Mouse (Mus musculus): ENCODE measurements at regions not wholly inside any gene's neighbourhood (a gene's known extent, or its start where the extent isn't known, plus 50 kb on each side); places are given as distances from the start of the nearest gene placed in this dataset.

GRCm38 (mm10) chr16:9339456-9339855 lies 509.6 kb downstream of the 1810013L24Rik start:
- no peak for DNase-seq (ENCODE audit: extremely low spot score, low spot score)

- DNase-seq (ENCODE audit: extremely low spot score, low spot score) = no peak
Measured at GRCm38 (mm10) chr16:9341245-9341644, 511.3 kb downstream of the 1810013L24Rik start.

GRCm38 (mm10) chr16:9353811-9354210 lies 523.9 kb downstream of the 1810013L24Rik start:
- DNase-seq (ENCODE audit: extremely low spot score, low spot score) = no peak

GRCm38 (mm10) chr16:9354331-9355030 lies 524.6 kb downstream of the 1810013L24Rik start:
- DNase-seq (ENCODE audit: extremely low spot score, low spot score) = no peak

GRCm38 (mm10) chr16:9358651-9359050 lies 528.8 kb downstream of the 1810013L24Rik start:
- no peak for DNase-seq (ENCODE audit: extremely low spot score, low spot score)

- DNase-seq (ENCODE audit: extremely low spot score, low spot score) = no peak
Measured at GRCm38 (mm10) chr16:9359399-9360135, 529.7 kb downstream of the 1810013L24Rik start.

GRCm38 (mm10) chr16:9360741-9361255 lies 530.9 kb downstream of the 1810013L24Rik start:
- DNase-seq (ENCODE audit: extremely low spot score, low spot score) = no peak

- DNase-seq (ENCODE audit: extremely low spot score, low spot score) = no peak
Measured at GRCm38 (mm10) chr16:9362116-9362515, 532.2 kb downstream of the 1810013L24Rik start.

- no peak for DNase-seq (ENCODE audit: extremely low spot score, low spot score)
Measured at GRCm38 (mm10) chr16:9364105-9364504, 534.2 kb downstream of the 1810013L24Rik start.

- DNase-seq (ENCODE audit: extremely low spot score, low spot score) = no peak
Measured at GRCm38 (mm10) chr16:9390986-9391385, 561.1 kb downstream of the 1810013L24Rik start.

- no peak for DNase-seq (ENCODE audit: extremely low spot score, low spot score)
Measured at GRCm38 (mm10) chr16:9404736-9405135, 574.8 kb downstream of the 1810013L24Rik start.

GRCm38 (mm10) chr16:9408196-9408595 lies 578.3 kb downstream of the 1810013L24Rik start:
- no peak for DNase-seq (ENCODE audit: extremely low spot score, low spot score)

GRCm38 (mm10) chr16:9430509-9430908 lies 564.9 kb downstream of the Grin2a start:
- no peak for DNase-seq (ENCODE audit: extremely low spot score, low spot score)

- no peak for DNase-seq (ENCODE audit: extremely low spot score, low spot score)
Measured at GRCm38 (mm10) chr16:9439300-9439856, 556.0 kb downstream of the Grin2a start.

GRCm38 (mm10) chr16:9439891-9440290 lies 555.5 kb downstream of the Grin2a start:
- DNase-seq (ENCODE audit: extremely low spot score, low spot score) = no peak

- DNase-seq (ENCODE audit: extremely low spot score, low spot score) = no peak
Measured at GRCm38 (mm10) chr16:9452058-9452457, 543.3 kb downstream of the Grin2a start.

GRCm38 (mm10) chr16:9457574-9457973 lies 537.8 kb downstream of the Grin2a start:
- DNase-seq (ENCODE audit: extremely low spot score, low spot score) = no peak

- DNase-seq (ENCODE audit: extremely low spot score, low spot score) = no peak
Measured at GRCm38 (mm10) chr16:9462497-9462896, 532.9 kb downstream of the Grin2a start.

- no peak for DNase-seq (ENCODE audit: extremely low spot score, low spot score)
Measured at GRCm38 (mm10) chr16:9469394-9469793, 526.0 kb downstream of the Grin2a start.

- DNase-seq (ENCODE audit: extremely low spot score, low spot score) = no peak
Measured at GRCm38 (mm10) chr16:9485291-9485690, 510.1 kb downstream of the Grin2a start.

- no peak for DNase-seq (ENCODE audit: extremely low spot score, low spot score)
Measured at GRCm38 (mm10) chr16:9498301-9498700, 497.1 kb downstream of the Grin2a start.

GRCm38 (mm10) chr16:9501713-9502112 lies 493.6 kb downstream of the Grin2a start:
- no peak for DNase-seq (ENCODE audit: extremely low spot score, low spot score)

All from neural tube, embryonic 10.5 days (tissue).